Mouse (Mus musculus) forebrain, embryonic 12.5 days (tissue): ENCODE measurements around the gene Mmp24. TPM values are rescaled to one million over a fixed set of nuclear protein-coding genes. Genes with fewer than 3 reads are reported as not detected.

Source experiments
- ATAC-seq: fragments of 200-750 bp; cut with Nextera tagmentation; 2 replicates; pipeline ENCODE4 v1.8.0; 2017; ENCODE audit warnings: moderate TSS enrichment; ENCODE audit not compliant: low FRiP score
- H3K27ac ChIP-seq: fragments of 300-500 bp; sonication (generic); 2 replicates; pipeline ENCODE4 v1.5.1; 2016; ENCODE audit warnings: mild to moderate bottlenecking
- H3K27me3 ChIP-seq: fragments of 300-500 bp; sonication (generic); 2 replicates; pipeline ENCODE4 v1.6.1; 2016; ENCODE audit warnings: mild to moderate bottlenecking
- H3K36me3 ChIP-seq: fragments of 300-500 bp; sonication (generic); replicated peaks from 2 replicates; pipeline ENCODE4 v1.6.1; 2016; ENCODE audit warnings: mild to moderate bottlenecking
- H3K4me1 ChIP-seq: fragments of 300-500 bp; sonication (generic); 2 replicates; pipeline ENCODE4 v1.6.1; 2016
- H3K4me2 ChIP-seq: fragments of 300-500 bp; sonication (generic); 2 replicates; pipeline ENCODE4 v1.6.1; 2016; ENCODE audit warnings: mild to moderate bottlenecking, moderate library complexity
- H3K4me3 ChIP-seq: fragments of 300-500 bp; sonication (generic); replicated peaks from 2 replicates; pipeline ENCODE4 v1.5.1; 2016; ENCODE audit warnings: mild to moderate bottlenecking
- H3K9ac ChIP-seq: fragments of 300-500 bp; sonication (generic); 2 replicates; pipeline ENCODE4 v1.6.1; 2016; ENCODE audit warnings: mild to moderate bottlenecking
- H3K9me3 ChIP-seq: fragments of 300-500 bp; sonication (generic); 2 replicates; pipeline ENCODE4 v1.6.1; 2016
- WGBS: fragments of 180-500 bp; shearing (Covaris S2); methylation state at CpG from one replicate; pipeline ENCODE4 v1.1.7; 2016; 5-methylcytosine and 5-hydroxymethylcytosine counted together
- polyA plus RNA-seq: library from polyadenylated mRNA; unstranded; fragments of >200 nt; fragmentation: Nextera tagmentation; extraction: Ambion mirVana; gene quantifications from 2 replicates; pipeline ENCODE4 v1.2.1, GENCODE M21; 2016

The Mmp24 gene
- polyA plus RNA-seq, 1 experiment from 2014 or later, result 4.4 TPM

- ATAC-seq, result no peak
- no peaks in the 10 kb centered on the region for H3K27me3 ChIP-seq
- no peaks in the 10 kb centered on the region for H3K9me3 ChIP-seq
- no peak overlapping the region for H3K9ac ChIP-seq
- WGBS, result 76% methylated on average over 3 of the region's 3 CpGs
- H3K4me1 ChIP-seq, result no peaks in the 10 kb centered on the region
- H3K4me3 ChIP-seq, result no peak overlapping the region
- H3K27ac ChIP-seq, result no peak overlapping the region
- H3K36me3 ChIP-seq, result no peaks in the 10 kb centered on the region
- no peak overlapping the region for H3K4me2 ChIP-seq
These were observed 29.7 kb upstream of the Mmp24 start for GRCm38 (mm10) chr2:155745487-155745886.

GRCm38 (mm10) chr2:155749394-155749793 is 25.7 kb upstream of the Mmp24 start:
- H3K27ac ChIP-seq, result no peak overlapping the region
- H3K9ac ChIP-seq, result no peak overlapping the region
- H3K36me3 ChIP-seq, result no peaks in the 10 kb centered on the region
- peaks cover 9% of the 10 kb centered on the region for H3K4me1 ChIP-seq
- no peaks in the 10 kb centered on the region for H3K9me3 ChIP-seq
- peaks cover 14% of the 10 kb centered on the region for H3K27me3 ChIP-seq
- WGBS, result 85% methylated on average over 4 of the region's 4 CpGs
- ATAC-seq, result no peak
- no peak overlapping the region for H3K4me2 ChIP-seq
- no peak overlapping the region for H3K4me3 ChIP-seq

DNA sequence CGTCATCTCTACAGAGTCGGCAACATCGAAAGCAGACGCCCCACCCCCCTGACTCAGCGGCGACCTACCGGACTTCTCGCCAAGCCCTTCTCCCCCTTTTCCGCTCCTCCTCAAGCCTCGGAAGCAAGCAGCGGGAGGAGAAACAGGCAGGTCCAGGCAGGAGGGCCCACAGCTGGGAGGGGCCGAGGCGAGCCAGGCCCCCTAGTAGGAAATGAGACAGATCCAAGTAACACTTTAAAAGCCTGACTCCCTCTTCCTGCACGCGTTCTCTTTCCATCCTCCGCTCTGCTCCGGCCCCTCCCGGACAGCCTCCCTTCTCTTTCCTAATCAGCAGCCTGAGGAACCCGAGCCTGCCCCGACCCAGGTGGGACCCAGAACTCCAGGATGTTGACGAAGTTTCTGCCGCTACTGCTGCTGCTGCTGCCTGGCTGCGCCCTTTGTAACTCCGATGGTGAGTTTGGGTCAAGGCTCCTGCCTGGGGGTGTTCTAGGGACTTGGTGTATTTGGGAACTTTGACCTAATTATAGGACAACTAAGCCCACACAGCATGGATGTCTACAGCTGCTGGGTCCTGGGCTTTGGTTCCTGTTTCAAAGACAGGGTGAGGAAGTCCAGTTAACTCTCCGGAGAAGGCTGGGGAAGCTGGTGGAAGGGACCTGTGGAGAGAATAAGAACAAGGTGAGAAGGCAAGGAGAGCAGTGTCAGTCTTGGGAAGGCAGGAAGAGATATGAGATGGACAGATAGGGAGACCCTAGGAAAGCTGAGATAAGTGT is 23.9 kb upstream of the Mmp24 start, which contains the start of gene Procr:
Gene Procr (plus strand): TSS at position 104 of the 773 bp plus-strand sequence.
- Histone ChIP-seq H3K27ac (no peak within 1 kb of the TSS), H3K9me3 (no peaks in the 10 kb centered on the region), H3K4me1 (peaks cover 9% of the 10 kb centered on the region), H3K36me3 (no peaks in the 10 kb centered on the region), H3K4me3 (peak within 1 kb of the TSS; percentile 32), H3K4me2 (peak within 1 kb of the TSS; percentile 58), H3K9ac (peak within 1 kb of the TSS; percentile 44), H3K27me3 (peaks cover 14% of the 10 kb centered on the region)
- 3% methylated on average over 25 of the region's 25 CpGs for WGBS
- no peak for ATAC-seq

DNA sequence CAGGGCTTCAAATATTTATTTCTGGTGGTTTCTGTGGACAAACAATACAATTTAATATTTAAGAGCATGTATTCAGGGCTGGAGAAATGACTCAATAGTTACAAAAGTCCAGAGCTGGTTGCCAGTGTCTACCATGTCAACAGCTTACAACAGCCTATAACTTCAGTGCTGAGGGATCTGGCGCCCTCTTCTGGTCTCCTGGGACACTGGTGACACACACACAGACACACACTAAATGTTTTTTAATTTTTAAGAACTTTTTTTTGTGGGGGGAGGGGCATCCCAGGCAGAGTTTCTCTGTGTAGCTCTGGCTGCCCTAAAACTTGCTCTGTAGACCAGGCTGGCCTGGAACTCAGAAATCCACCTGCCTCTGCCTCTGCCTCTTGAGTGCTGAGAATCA is 19.4 kb upstream of the Mmp24 start:
- Histone ChIP-seq H3K36me3 (no peaks in the 10 kb centered on the region), H3K9me3 (no peaks in the 10 kb centered on the region), H3K9ac (no peak overlapping the region), H3K27me3 (peaks cover 18% of the 10 kb centered on the region), H3K4me2 (no peak overlapping the region), H3K4me1 (peaks cover 7% of the 10 kb centered on the region), H3K27ac (no peak overlapping the region), H3K4me3 (no peak overlapping the region)
- 4% methylated on average over 1 of the region's 1 CpGs for WGBS
- ATAC-seq, result no peak

- Histone ChIP-seq H3K4me2 (no peak overlapping the region), H3K4me1 (no peaks in the 10 kb centered on the region), H3K9ac (no peak overlapping the region), H3K27me3 (peaks cover 10% of the 10 kb centered on the region; the same call in 1 of the 2 replicates), H3K4me3 (no peak overlapping the region), H3K27ac (no peak overlapping the region), H3K36me3 (no peaks in the 10 kb centered on the region), H3K9me3 (no peaks in the 10 kb centered on the region)
- no peak for ATAC-seq
- WGBS, result 58% methylated on average over 14 of the region's 14 CpGs
These were observed 18.1 kb upstream of the Mmp24 start for GRCm38 (mm10) chr2:155756855-155757566.

GRCm38 (mm10) chr2:155764679-155765418 is 10.3 kb upstream of the Mmp24 start:
- peak; percentile 39 for ATAC-seq
- Histone ChIP-seq H3K36me3 (no peaks in the 10 kb centered on the region), H3K9me3 (no peaks in the 10 kb centered on the region), H3K27ac (no peak overlapping the region), H3K9ac (no peak overlapping the region), H3K4me3 (no peak overlapping the region), H3K4me2 (no peak overlapping the region), H3K27me3 (0 out of 2 replicates have a peak, but pooled peaks cover 5% of the 10 kb centered on the region), H3K4me1 (no peaks in the 10 kb centered on the region)
- WGBS, result 52% methylated on average over 13 of the region's 13 CpGs

GRCm38 (mm10) chr2:155773664-155774063 is 1.5 kb upstream of the Mmp24 start:
- Histone ChIP-seq H3K9me3 (no peaks in the 10 kb centered on the region), H3K36me3 (no peaks in the 10 kb centered on the region), H3K27me3 (peaks cover 55% of the 10 kb centered on the region), H3K27ac (no peak overlapping the region), H3K4me1 (peaks cover 11% of the 10 kb centered on the region), H3K9ac (no peak overlapping the region), H3K4me2 (no peak overlapping the region), H3K4me3 (no peak overlapping the region)
- 70% methylated on average over 4 of the region's 4 CpGs for WGBS
- no peak for ATAC-seq

GRCm38 (mm10) chr2:155774261-155774926 is 748 bp upstream of the Mmp24 start:
- Histone ChIP-seq H3K9ac (no peak overlapping the region), H3K27ac (no peak overlapping the region), H3K9me3 (no peaks in the 10 kb centered on the region), H3K4me2 (peak overlapping the region; percentile 75), H3K4me1 (peaks cover 17% of the 10 kb centered on the region), H3K4me3 (peak overlapping the region; percentile 58; the same call in 1 of the 2 replicates), H3K36me3 (no peaks in the 10 kb centered on the region), H3K27me3 (peaks cover 55% of the 10 kb centered on the region)
- no peak for ATAC-seq
- WGBS, result 62% methylated on average over 11 of the region's 11 CpGs

- Histone ChIP-seq H3K36me3 (no peaks in the 10 kb centered on the region), H3K4me1 (peaks cover 17% of the 10 kb centered on the region), H3K9ac (peak overlapping the region; percentile 68), H3K9me3 (no peaks in the 10 kb centered on the region), H3K27me3 (peaks cover 55% of the 10 kb centered on the region), H3K4me3 (peak overlapping the region; percentile 58), H3K4me2 (peak overlapping the region; percentile 75), H3K27ac (peak overlapping the region; percentile 59)
- under 1% methylated on average over 39 of the region's 44 CpGs for WGBS
- peak; percentile 70 for ATAC-seq
These were observed 632 bp downstream of the Mmp24 start for GRCm38 (mm10) chr2:155775685-155776263.

- Histone ChIP-seq H3K4me2 (no peak overlapping the region), H3K9ac (no peak overlapping the region), H3K4me1 (peaks cover 17% of the 10 kb centered on the region), H3K36me3 (no peaks in the 10 kb centered on the region), H3K4me3 (no peak overlapping the region), H3K27ac (no peak overlapping the region), H3K9me3 (no peaks in the 10 kb centered on the region), H3K27me3 (peaks cover 55% of the 10 kb centered on the region)
- ATAC-seq, result no peak
- 69% methylated on average over 10 of the region's 10 CpGs for WGBS
These were observed 1.9 kb downstream of the Mmp24 start for GRCm38 (mm10) chr2:155776824-155777687.

DNA sequence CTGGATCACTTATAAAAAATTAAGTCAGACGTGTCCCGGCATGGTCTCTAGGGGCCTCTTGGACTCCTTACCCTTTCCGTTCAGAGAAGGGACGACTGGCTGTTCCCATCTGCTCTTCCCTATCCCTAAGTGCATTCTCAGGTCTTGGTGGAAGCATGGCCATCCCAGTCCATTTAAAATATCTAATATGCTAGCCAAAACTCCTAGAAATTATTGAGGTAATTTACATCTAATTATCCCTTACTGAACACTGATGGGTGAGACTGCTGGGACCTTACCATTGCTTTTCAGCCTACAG is 2.5 kb downstream of the Mmp24 start:
- Histone ChIP-seq H3K4me3 (no peak overlapping the region), H3K4me2 (no peak overlapping the region), H3K4me1 (peaks cover 17% of the 10 kb centered on the region), H3K27ac (no peak overlapping the region), H3K9ac (no peak overlapping the region), H3K36me3 (no peaks in the 10 kb centered on the region), H3K27me3 (peaks cover 49% of the 10 kb centered on the region), H3K9me3 (no peaks in the 10 kb centered on the region)
- 81% methylated on average over 4 of the region's 4 CpGs for WGBS
- no peak for ATAC-seq
